Mouse (Mus musculus) neural tube, embryonic 11.5 days (tissue): ENCODE data around the gene Ep400. TPM values are rescaled to one million over a fixed set of nuclear protein-coding genes. Genes with fewer than 3 reads are reported as not detected.
A peak's percentile ranks its signal among the peaks of the same experiment; 100 is the strongest.
"Not testable (repeated sequence)": the region's sequence is repeated elsewhere in the genome, so short reads cannot be mapped to it uniquely, and the experiment has no call there.

ENCODE experiments used
- ATAC-seq: fragments of 200-750 bp; cut with Nextera tagmentation; 2 replicates; pipeline ENCODE4 v1.8.0; 2017; ENCODE audit warnings: moderate number of reproducible peaks, mild to moderate bottlenecking, moderate TSS enrichment, moderate library complexity; ENCODE audit not compliant: insufficient read depth, low FRiP score, low TSS enrichment
- DNase-seq: peaks from one replicate; pipeline ENCODE4 v3.0.0-alpha.2; 2015; ENCODE audit warnings: low spot score
- H3K27ac ChIP-seq: fragments of 300-500 bp; sonication (generic); 2 replicates; pipeline ENCODE4 v1.5.1; 2014; ENCODE audit warnings: low read depth, mild to moderate bottlenecking, low read length
- H3K27me3 ChIP-seq: fragments of 300-500 bp; sonication (generic); 2 replicates; pipeline ENCODE4 v1.6.1; 2014; ENCODE audit warnings: mild to moderate bottlenecking, low read length, mixed read lengths; ENCODE audit not compliant: control insufficient read depth, insufficient read depth
- H3K36me3 ChIP-seq: fragments of 300-500 bp; sonication (generic); 2 replicates; pipeline ENCODE4 v1.6.1; 2014; ENCODE audit warnings: mild to moderate bottlenecking, low read length, moderate library complexity, mixed read lengths; ENCODE audit not compliant: control insufficient read depth, insufficient read depth
- H3K4me1 ChIP-seq: fragments of 300-500 bp; sonication (generic); 2 replicates; pipeline ENCODE4 v1.6.1; 2014; ENCODE audit warnings: low read length, mixed read lengths; ENCODE audit not compliant: control insufficient read depth, insufficient read depth
- H3K4me2 ChIP-seq: fragments of 300-500 bp; sonication (generic); 2 replicates; pipeline ENCODE4 v1.6.1; 2014; ENCODE audit warnings: low read depth, mild to moderate bottlenecking, moderate library complexity
- H3K4me3 ChIP-seq: fragments of 300-500 bp; sonication (generic); 2 replicates; pipeline ENCODE4 v1.5.1; 2014; ENCODE audit warnings: low read depth, low read length
- H3K9ac ChIP-seq: fragments of 300-500 bp; sonication (generic); 2 replicates; pipeline ENCODE4 v1.6.1; 2014; ENCODE audit warnings: mild to moderate bottlenecking, low read length
- H3K9me3 ChIP-seq: fragments of 300-500 bp; sonication (generic); 2 replicates; pipeline ENCODE4 v1.6.1; 2016; ENCODE audit warnings: low read length; ENCODE audit not compliant: control insufficient read depth
- WGBS: fragments of 180-500 bp; shearing (Covaris S2); extraction: QIAGEN DNeasy Blood & Tissue Kit; methylation state at CpG from one replicate; pipeline ENCODE4 v1.1.7; 2014; 5-methylcytosine and 5-hydroxymethylcytosine counted together
- polyA plus RNA-seq: library from polyadenylated mRNA; unstranded; fragments of >200 nt; fragmentation: Nextera tagmentation; extraction: Ambion mirVana; gene quantifications from 2 replicates; pipeline ENCODE4 v1.2.1, GENCODE M21; 2014

Ep400 gene
- polyA plus RNA-seq, 1 experiment from 2014 or later: 50.4 TPM

DNA sequence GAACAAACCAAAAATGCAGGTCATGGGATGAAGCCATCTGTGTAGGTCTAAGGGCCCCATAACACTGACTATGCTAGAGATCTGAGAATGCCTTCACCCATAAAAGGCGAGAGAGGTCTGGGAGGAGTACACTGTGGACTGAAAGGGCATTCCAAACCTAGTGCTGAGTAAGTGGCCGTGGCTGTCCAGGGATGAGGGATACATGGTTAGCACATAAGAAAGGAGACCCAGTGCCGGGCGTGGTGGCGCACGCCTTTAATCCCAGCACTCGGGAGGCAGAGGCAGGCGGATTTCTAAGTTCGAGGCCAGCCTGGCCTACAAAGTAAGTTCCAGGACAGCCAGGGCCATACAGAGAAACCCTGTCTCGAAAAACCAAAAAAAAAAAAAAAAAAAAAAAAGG is 2.4 kb upstream of the Ep400 start:
- not testable (repeated sequence) for ATAC-seq

DNA sequence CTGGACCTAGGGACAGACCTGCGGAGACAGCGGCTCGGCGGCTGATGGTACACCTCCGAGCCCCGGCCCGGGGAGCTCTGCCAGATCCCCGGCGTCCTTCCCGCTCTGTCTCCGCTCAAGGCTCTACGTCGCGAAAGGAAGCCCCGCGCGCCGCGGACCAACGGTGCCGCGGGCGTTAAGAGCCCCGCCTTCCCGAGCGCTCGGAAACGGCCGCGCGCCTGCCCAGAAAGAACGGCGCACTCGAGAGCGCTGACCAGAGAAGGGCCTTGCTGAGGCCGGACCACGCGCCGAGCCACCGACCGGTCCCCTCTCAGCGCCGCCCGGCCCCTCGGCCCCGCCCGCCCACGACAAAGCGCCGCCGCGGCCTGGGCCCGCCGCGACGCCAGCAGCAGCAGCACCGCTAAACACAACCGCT is 479 bp downstream of the Ep400 start:
- H3K9me3 ChIP-seq: no peaks in the 10 kb centered on the region
- DNase-seq: no peak
- peak overlapping the region; percentile 96 for H3K4me3 ChIP-seq
- peaks cover 9% of the 10 kb centered on the region for H3K36me3 ChIP-seq
- H3K27me3 ChIP-seq: no peaks in the 10 kb centered on the region
- H3K4me2 ChIP-seq: peak overlapping the region; percentile 76
- peak overlapping the region; percentile 97 for H3K27ac ChIP-seq
- 0% methylated on average over 42 of the region's 58 CpGs for WGBS
- H3K4me1 ChIP-seq: peaks cover 4% of the 10 kb centered on the region; the same call in 1 of the 2 replicates
- ATAC-seq: peak; percentile 73
- peak overlapping the region; percentile 96 for H3K9ac ChIP-seq

More for the DNA sequence above, 2.4 kb upstream of the Ep400 start:
- not testable (repeated sequence) for H3K36me3 ChIP-seq, H3K9me3 ChIP-seq, H3K27me3 ChIP-seq, H3K4me2 ChIP-seq, H3K4me3 ChIP-seq, H3K4me1 ChIP-seq, DNase-seq, H3K9ac ChIP-seq, H3K27ac ChIP-seq
- WGBS: 99% methylated on average over 8 of the region's 10 CpGs

DNA sequence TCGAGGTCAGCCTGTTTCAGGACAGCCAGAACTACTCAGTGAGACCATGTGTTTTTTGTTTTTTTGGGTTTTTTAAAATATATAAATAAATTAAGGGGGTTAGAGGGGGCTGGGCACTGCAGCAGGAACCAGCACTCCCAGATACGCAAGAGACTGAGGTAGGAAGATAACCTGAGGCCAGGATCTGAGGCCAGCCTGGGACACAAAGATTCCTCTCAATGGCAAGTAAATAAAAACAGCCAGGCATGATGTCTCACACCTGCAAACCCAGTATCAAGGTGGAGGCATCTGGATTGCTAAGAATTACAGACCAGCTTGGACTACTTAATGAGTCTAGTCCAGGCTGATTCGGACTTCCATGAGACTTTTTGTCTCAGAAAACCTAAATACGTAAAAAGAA is 1.2 kb downstream of the Ep400 start:
- peak overlapping the region; percentile 76 for H3K4me2 ChIP-seq
- H3K27ac ChIP-seq: no peak overlapping the region

DNA sequence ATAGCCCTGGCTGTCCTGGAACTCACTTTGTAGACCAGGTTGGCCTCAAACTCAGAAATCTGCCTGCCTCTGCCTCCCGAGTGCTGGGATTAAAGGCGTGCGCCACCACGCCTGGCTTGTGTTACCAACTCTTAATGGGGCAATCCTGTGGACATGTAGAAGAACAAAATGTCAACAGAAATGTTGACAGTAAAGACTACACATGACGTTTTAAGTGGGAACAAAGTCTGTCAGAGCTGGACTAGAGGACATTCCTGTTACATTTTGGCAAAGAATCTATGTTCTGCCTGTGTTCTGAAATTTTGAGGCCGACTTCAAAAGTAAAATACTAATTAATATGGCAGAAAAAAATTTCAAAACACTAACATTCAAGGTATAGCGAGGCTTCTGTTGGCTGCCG is 6.6 kb downstream of the Ep400 start:
- ATAC-seq: no peak
- no peak overlapping the region for H3K9ac ChIP-seq
- no peak overlapping the region for H3K27ac ChIP-seq
- H3K4me2 ChIP-seq: no peak overlapping the region
- WGBS: 96% methylated on average over 8 of the region's 8 CpGs
- no peak overlapping the region for H3K4me3 ChIP-seq
- no peaks in the 10 kb centered on the region for H3K9me3 ChIP-seq
- no peaks in the 10 kb centered on the region for H3K4me1 ChIP-seq
- no peaks in the 10 kb centered on the region for H3K36me3 ChIP-seq
- no peak for DNase-seq
- no peaks in the 10 kb centered on the region for H3K27me3 ChIP-seq

More for the DNA sequence above, 1.2 kb downstream of the Ep400 start:
- H3K4me1 ChIP-seq: peaks cover 4% of the 10 kb centered on the region; the same call in 1 of the 2 replicates
- H3K9ac ChIP-seq: peak overlapping the region; percentile 96
- H3K4me3 ChIP-seq: peak overlapping the region; percentile 96
- no peak for ATAC-seq
- 73% methylated on average over 4 of the region's 4 CpGs for WGBS
- peaks cover 2% of the 10 kb centered on the region for H3K36me3 ChIP-seq
- H3K9me3 ChIP-seq: no peaks in the 10 kb centered on the region
- no peaks in the 10 kb centered on the region for H3K27me3 ChIP-seq
- DNase-seq: no peak

DNA sequence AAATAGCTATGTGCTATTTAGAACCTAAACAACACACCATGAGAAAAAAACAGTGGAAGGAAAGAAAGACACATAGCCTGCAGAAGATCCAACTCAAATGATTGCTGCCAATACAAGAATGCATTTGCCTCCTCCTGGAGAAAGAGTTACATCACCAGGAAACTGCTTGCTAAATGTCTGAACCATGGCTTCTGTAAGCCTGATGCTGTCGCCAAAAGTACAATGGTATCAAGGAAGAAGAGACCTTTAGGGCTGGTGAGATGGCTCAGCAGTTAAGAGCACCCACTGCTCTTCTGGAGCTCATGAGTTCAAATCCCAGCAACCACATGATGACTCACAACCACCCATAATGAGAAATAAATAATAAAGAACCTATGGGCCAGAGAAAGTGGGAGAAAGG is 25.5 kb downstream of the Ep400 start:
- ATAC-seq (no peak), DNase-seq (no peak)
- Histone ChIP-seq H3K9ac (no peak overlapping the region), H3K4me3 (no peak overlapping the region), H3K27me3 (no peaks in the 10 kb centered on the region), H3K4me2 (no peak overlapping the region), H3K27ac (no peak overlapping the region), H3K4me1 (no peaks in the 10 kb centered on the region), H3K9me3 (no peaks in the 10 kb centered on the region), H3K36me3 (no peaks in the 10 kb centered on the region)
- 72% methylated on average over 1 of the region's 1 CpGs for WGBS

DNA sequence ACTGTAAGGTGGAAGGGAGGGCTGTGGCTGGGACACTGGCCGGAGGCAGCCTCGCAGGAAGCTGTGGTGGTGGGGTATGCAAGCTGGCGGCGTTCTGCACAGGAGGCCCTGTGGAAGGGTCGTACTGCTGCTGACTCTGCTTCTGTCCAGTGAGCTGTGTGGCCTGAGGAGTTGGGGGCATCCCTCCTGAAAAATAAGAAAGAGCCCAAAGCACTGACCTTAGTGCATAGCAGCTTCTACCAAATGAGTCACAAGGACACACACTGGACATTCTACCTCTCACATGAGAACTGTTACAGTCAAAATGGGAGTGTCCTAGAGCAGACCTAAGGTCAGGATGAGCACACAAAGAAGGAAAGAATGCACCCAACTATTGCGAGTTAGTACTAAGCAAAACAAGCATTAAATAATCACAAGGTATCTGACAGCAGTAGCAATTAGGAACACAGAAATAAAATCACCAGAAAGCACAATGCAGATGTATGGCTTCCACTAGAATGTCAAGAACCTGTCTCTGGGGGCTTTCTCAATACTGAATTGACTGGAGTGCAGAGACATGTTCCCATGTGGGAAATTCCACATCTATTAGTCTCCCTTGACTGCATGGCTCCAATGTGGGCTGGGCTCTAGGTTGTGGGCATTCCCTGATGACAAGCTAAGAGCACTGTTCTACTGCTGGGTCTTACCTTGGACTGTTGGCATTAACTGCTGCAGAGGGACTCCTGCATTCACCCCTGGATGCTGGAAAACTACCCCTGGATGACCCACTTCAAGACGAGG is 30.8 kb downstream of the Ep400 start:
- Histone ChIP-seq H3K4me3 (no peak overlapping the region), H3K9me3 (no peaks in the 10 kb centered on the region), H3K9ac (no peak overlapping the region), H3K36me3 (peaks cover 17% of the 10 kb centered on the region), H3K27me3 (no peaks in the 10 kb centered on the region), H3K4me2 (no peak overlapping the region), H3K4me1 (no peaks in the 10 kb centered on the region), H3K27ac (no peak overlapping the region)
- DNase-seq (no peak), ATAC-seq (no peak)
- 94% methylated on average over 7 of the region's 7 CpGs for WGBS

DNA sequence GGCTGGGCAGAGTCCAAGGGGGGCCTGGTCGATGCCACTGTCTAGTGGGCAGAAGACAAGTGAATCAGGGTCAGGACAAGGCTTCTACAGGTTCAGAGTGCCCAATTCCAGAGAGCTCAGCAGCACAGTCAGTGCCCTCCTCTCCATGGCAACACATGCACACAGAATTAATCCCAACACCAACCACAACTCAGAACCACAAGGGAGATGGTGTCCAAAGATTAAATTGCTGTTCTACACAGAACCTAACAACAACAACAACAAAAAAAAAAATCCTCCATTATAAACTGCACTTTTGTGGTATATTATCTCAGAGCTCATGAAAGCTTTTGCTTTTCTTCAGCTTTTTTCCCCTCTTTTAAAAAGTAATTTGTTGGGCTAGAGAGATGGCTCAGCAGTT is 34.9 kb downstream of the Ep400 start:
- peaks cover 23% of the 10 kb centered on the region for H3K36me3 ChIP-seq
- H3K9ac ChIP-seq: no peak overlapping the region

DNA sequence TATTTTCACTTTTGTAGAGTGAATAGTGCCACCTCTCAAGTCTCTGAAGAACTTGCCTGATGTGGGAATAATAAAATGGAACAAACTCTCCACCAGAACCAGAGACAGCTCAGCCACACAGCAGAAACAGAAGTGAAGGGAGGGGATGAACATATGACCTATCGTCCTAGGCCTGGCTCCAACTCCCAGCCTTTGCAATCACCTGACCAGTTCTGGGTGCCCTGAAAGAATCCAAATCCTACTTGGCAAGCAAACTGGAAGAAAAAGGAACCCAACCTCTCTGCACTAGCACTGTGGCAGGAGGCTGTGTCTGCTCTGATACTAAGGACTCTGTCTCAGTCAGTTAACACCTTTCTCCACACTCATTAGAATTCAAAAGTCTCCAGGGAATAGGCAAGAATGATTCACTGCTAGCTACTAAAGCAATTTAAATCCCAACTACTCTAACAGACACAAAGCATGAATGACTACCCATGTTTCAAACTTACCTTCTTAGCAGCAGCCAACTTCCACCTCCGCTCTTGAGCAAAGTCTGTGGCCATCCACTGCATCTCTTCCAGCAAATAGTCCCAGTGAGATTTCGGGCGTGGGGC is 37.2 kb downstream of the Ep400 start:
- DNase-seq (no peak), ATAC-seq (no peak)
- Histone ChIP-seq H3K27me3 (no peaks in the 10 kb centered on the region), H3K9ac (no peak overlapping the region), H3K4me2 (no peak overlapping the region), H3K9me3 (no peaks in the 10 kb centered on the region), H3K36me3 (peaks cover 20% of the 10 kb centered on the region), H3K4me1 (no peaks in the 10 kb centered on the region), H3K27ac (no peak overlapping the region), H3K4me3 (no peak overlapping the region)
- WGBS: 93% methylated on average over 4 of the region's 4 CpGs

More for the DNA sequence above, 34.9 kb downstream of the Ep400 start:
- H3K4me3 ChIP-seq: no peak overlapping the region
- no peak overlapping the region for H3K27ac ChIP-seq
- H3K4me1 ChIP-seq: no peaks in the 10 kb centered on the region
- 94% methylated on average over 1 of the region's 1 CpGs for WGBS
- ATAC-seq (no peak), DNase-seq (no peak)
- H3K4me2 ChIP-seq: no peak overlapping the region
- H3K27me3 ChIP-seq: no peaks in the 10 kb centered on the region
- H3K9me3 ChIP-seq: no peaks in the 10 kb centered on the region

DNA sequence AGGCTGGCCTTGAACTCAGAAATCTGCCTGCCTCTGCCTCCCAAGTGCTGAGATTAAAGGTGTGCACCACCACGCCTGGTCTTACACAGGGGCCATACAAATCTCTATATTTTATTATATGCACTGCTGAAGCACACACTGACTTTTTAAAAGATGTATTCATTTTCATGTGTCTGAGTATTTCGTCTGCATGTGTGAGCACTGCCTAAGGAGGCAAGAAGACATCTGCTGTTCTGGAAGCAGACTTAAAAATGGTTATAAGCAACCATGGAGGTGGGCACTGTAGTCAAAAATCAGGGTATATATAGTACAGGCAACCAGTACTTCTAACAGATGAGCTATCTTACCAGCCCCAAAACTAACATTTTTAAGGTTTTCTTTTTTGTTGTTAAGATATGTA is 39.3 kb downstream of the Ep400 start:
- H3K4me1 ChIP-seq: no peaks in the 10 kb centered on the region
- WGBS: 95% methylated on average over 2 of the region's 2 CpGs
- H3K9ac ChIP-seq: no peak overlapping the region
- no peaks in the 10 kb centered on the region for H3K9me3 ChIP-seq
- DNase-seq (no peak), ATAC-seq (no peak)
- no peak overlapping the region for H3K4me3 ChIP-seq
- no peaks in the 10 kb centered on the region for H3K27me3 ChIP-seq
- H3K27ac ChIP-seq: no peak overlapping the region
- no peak overlapping the region for H3K4me2 ChIP-seq
- peaks cover 16% of the 10 kb centered on the region for H3K36me3 ChIP-seq
